Mouse (Mus musculus) thymus, adult 2 months (tissue): ENCODE data around the gene Ryr3.

Experiments
- CTCF ChIP-seq: fragments of 200-500 bp; IDR thresholded peaks from 2 replicates; pipeline ENCODE4 v1.5.1; 2012; ENCODE audit warnings: mild to moderate bottlenecking, control low read depth, low read length, moderate library complexity, borderline replicate concordance; ENCODE audit not compliant: control insufficient read depth, poor library complexity, insufficient read depth; ENCODE audit errors: extremely low read depth
- POLR2A ChIP-seq: fragments of 200-500 bp; IDR thresholded peaks from 2 replicates; pipeline ENCODE4 v1.6.1; 2012; ENCODE audit warnings: mild to moderate bottlenecking, low read length, control low read depth, moderate library complexity; ENCODE audit not compliant: control insufficient read depth, poor library complexity, insufficient read depth; ENCODE audit errors: extremely low read depth

- TF ChIP-seq CTCF (no peak), POLR2A (no peak)
Measured at GRCm38 (mm10) chr2:112606536-112606935, 610.4 kb downstream of the Ryr3 start.
